Mouse (Mus musculus): ENCODE results near the gene Tymp.

The Tymp gene

GRCm38 (mm10) chr15:89326441-89326840 lies 50.4 kb downstream of the Tymp start:
- no peak for DNase-seq (ENCODE audit: low spot score)

DNA sequence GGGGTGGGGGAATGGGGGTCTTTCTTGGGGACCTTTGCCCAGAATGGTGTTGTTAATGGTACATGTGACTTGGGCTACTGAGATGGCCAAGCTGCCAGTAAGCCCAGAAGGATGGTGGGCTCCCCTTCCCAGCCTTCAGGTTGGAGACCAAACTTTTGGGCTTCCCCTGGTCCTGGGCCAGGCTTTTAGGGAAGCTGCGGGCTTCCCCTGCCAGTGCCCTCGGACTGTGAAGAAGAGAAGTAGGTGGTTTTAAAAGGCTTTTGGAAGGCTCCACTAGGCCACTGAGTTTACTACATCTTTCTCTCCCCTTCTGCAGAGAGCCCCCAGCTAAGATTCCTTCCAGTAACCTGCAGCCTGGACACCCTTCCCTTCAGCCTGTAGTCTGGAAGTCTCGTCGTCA lies 53.2 kb downstream of the Tymp start:
- DNase-seq (ENCODE audit: low spot score) = no peak

DNA sequence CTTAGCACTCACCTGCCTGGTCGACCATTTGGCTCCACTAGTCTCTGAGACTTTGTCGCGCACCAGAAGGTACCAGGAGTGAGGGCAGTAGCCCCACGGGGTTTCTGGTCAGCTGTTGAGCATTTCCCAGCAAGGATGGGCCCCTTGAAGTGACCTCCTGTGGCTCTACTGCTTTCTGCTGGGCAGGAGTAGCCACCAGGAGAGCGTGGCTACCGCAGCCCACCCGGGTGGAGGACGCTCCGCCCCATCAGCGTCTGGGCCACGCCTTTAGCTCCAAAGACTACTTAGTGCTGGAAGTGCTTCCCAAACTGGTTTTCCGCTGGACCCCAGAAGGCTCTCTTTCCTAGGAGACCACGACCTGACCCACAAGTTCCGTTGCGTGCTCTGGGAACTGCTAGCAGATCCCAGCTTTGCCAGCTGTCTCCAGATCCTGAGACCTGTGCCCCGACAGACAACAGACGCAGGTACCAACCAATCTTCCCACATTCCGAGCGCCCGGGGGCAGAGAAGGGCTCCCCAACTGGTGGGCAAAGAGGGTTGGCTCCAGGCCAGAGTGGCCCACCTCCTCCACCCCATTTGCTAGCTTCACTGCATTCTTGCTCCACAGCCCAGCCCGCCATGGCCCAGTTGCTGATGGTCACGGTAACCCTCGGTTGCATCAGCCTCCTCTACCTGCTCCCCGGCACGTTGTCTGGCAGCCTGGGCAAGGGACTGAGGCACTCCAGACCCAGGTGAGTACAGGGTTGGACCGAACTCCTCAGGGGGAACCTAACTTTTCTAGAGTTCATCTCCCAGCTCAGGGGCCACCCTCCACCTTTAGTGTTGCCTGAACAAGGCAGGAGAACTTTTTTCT lies 53.9 kb downstream of the Tymp start, which contains the start of gene Adm2:
TSS of gene Adm2 (plus strand) at position 51 of the 853 bp plus-strand sequence.
- no peak for DNase-seq (ENCODE audit: low spot score)

Measured in ovary, postnatal 10 days (tissue).